Mouse (Mus musculus): ENCODE measurements around the gene G430095P16Rik.

Gene G430095P16Rik

DNA sequence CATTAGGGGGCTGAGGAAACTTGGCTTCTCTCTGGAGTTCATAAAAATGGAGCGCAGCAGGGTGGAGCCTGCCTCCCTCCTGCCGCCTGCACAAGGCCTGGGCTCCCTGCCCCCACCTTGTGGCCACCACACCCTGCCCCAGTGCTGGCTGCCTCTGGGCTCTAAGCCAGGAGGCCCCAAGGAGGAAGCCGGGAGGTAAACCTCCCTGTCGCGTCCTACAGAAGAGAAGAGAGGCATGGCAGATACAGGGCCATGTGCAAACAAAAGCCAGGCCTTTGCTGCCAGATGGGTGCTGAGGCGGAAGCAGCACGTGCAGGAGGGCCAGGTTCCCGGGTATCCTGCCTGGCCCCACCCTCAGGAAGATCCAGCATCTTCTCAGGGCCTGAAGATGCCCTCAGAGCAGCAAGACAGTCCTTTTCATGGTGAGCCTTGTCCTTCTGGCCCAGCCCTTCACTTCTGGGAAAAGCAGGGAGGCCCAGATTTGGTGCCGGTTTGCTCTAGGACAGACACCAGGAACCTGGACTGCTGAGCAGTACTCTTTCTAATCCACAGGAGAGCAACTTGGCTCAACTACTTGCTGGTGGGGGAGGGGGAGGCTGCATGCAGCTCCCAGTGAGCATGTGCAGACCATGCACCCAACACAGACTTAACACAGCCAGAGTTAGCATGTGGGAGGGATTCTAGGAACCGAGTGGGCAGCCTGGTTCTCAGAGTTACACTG is at the start of gene G430095P16Rik:
Gene G430095P16Rik, plus strand, starts transcription at position 158 of the 721 bp plus-strand sequence.
- DNase-seq (ENCODE audit: low spot score), result peak; percentile 78

DNA sequence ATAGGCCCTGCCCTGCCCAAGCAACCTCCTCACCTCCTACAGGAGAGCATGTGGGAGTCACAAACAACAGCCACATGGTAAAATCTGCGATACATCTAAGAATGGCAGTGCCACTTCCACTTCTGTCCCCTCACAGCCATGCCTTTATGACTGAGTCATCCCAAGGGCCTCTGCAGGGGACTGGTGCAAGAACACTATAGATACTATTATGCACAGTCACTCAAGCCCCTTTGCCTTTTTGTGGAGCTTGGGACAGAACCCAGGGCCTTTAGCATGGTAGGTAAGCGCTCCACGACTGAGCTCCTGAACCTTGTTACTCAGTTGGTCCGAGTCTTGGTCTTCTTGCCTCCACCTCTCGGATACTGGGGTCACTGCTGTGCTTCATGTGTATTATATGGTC is 45.5 kb upstream of the G430095P16Rik start:
- no peak for DNase-seq (ENCODE audit: low spot score)

DNA sequence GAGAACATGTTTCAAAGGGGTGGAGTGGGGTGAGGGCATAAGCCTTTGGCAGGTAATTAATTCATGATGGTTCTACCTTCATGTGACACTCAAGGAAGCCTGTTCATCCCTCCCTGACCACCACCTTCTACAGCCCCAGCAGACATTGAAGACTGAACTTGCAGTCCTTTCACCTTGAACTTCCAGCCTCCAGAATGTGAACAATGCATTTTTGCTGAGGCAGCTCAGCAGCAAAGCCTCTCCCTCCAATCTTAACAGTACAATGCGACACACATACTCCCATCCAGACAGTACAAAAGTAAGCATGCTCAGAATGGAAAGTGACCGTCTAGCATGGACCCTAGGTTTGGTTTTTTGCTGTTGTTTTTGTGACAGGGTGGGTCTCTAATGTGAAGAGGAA is 41.3 kb upstream of the G430095P16Rik start:
- no peak for DNase-seq (ENCODE audit: low spot score)

DNA sequence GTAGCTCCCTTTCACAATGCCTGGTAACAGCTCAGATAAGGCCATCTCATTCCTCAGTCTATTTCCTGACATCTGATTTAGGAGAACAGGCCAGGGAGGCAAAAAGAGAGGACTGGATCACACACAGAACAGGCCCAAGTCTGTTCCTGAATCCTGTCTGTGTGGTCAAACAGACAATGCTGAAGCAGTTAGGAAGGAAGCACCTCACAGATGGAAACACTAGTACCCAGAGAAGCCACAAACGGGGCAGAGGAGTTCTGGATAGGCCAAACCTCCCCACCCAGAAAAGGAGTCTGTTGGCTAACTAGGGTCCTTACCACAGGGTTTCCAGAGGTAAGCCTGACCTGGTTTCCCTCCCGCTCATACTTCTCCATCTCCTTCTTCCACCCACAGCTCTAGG is 40.5 kb upstream of the G430095P16Rik start:
- DNase-seq (ENCODE audit: low spot score), result no peak

DNA sequence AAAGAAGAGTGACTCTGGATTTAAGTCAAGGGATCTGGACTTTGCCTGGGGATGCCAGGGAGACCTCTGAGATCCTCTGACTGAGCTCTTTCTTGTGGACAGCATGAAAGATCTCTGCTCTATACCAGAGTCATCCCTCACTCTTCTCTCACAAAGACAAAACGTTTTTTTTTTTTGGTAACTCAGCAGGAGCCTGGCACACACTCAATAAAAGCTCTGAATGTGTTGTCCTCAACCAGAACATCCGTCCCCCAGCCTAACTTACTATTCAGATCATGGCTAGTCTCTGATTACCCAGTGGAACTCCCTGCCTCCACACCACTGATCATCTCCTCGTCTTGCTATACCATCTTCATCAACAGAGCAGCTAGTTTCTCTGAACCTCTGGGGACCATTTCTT is 38.3 kb upstream of the G430095P16Rik start:
- no peak for DNase-seq (ENCODE audit: low spot score)

DNA sequence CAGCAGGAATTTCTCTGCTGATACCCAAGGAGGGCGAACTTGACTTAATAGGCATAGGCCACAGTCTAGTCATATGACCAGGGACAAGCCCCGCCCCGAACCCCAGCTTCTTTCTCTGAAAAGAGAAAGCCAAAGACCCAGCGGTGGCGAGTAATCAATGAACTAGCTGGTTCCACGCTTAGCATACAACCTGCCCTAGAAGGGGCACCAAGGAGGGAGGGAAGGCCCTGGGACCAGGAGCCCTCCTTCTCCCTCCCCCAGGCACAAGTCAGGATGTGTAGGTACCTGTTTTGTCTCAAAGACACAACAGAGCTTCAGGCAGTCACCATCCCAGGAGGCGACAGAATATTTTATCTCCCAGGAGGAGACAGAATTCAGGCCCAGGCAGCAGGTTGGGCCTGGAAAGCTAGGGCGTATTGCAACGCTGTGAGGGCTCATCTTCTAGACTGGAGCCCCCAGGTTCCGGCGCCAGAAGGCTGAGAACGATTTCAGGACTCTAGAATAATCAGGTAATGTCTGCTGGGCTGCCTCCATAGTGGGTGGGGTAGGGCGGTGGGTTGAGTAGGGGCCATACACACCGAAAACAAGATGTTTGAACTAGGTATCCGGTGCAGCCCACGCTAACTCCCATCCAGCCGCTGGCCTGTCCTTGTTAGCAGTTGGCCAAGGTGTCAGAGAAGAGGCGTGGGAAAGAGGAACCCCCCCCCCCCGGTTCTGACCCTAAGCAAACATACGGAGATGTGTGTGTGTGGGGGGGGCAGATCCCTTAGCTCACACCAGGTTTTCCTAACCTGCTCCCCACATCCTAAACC is 36.4 kb upstream of the G430095P16Rik start, which contains the start of gene Trmt1:
Gene Trmt1, plus strand, starts transcription at position 117 of the 812 bp plus-strand sequence.
- no peak for DNase-seq (ENCODE audit: low spot score)

DNA sequence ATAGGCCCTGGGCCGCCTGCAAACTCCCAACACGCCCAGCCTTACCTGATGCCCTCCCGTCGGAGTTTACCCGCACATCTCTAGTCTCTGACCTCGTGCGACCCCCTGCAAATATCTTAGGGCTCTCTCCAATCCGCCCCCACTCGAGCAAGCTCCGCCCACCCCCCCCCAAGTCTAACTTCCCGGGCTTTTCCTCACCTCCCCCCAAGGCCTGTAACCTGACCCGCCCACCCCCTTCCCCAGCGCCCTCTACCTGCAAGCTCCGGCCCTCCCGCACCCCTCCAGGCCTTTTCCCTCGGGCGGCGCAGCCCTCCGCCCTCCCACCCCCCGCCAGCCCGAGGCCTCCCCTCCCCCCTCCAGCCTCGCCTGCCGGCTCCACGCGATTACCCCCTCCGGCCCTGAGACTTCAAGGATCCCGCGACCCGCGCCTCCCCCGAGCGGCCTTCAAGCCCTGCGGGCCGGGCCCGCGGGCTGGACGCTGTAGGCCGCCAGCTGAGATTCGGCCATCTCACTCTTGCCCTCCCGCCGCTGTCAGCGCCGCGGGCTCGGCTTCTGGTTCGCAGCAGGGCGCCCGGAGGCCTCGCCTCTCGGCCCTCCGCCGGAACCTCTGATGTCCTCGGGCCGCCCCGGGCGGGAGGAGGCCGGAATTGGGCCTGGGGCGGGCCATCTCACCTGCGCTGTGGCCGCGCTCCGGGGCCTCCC is 35.7 kb upstream of the G430095P16Rik start:
- DNase-seq (ENCODE audit: low spot score), result peak; percentile 72

DNA sequence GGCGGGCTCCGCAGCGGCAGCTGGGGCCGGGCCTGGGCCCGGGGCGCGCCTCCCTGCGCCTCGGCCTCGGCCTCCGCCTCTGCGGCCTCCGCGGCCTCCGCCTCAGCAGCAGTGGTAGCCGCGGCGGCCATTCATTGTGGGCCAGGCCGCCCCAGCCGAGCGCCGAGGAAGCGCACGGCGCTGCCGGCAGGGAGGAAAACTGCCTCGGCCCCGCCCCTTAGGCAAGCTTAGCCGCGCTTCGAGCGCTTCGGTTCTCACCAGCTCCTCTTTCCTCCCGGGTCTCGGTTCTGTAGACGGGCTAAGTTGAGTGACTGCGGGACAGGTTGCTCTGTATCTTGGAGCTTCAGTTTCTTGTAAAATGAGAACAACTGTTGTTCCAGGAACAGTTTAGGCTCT is 35.1 kb upstream of the G430095P16Rik start, which contains the start of gene Nacc1:
Gene Nacc1, minus strand, starts transcription at position 158 of the 396 bp plus-strand sequence.
- DNase-seq (ENCODE audit: low spot score), result peak; percentile 90

DNA sequence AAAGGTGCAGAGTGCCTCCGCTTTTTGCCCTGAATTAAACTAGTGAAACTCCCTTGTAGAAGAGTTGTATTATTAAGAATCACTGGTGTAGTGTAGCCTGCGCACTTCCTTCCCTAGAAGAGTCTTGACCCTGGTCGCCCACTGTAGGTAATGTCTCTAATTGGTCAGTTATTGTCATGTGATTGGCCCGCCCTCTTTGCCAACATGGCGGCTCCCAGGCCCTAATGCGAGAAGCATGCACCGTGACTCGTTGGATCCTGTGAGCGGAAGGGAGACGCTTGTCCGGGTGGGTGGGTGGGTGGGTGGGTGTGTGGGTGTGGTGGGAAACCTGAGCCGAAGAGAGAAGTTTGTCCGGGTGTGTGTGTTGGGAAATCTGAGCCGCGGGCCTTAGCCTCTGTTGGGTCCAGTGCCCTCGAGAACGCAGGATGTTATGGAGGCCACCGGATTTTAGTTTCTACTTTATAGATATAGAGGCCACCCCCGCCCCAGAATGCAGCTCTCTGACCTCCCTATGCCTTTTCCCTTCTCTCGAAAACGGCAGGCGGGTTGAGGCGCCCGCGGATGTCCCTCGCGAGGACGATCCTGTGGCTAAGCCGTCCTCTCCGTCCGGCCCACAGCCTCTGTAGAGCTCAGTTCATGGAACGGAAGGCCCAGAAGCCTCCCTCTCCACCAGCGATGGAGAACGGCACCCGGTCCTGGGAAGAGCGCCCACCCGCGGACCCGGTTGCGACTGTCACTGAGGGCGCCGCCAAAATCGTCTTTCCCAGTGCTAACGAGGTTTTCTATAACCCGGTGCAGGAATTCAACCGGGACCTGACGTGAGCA is 33.5 kb upstream of the G430095P16Rik start:
- peak; percentile 81 for DNase-seq (ENCODE audit: low spot score)

DNA sequence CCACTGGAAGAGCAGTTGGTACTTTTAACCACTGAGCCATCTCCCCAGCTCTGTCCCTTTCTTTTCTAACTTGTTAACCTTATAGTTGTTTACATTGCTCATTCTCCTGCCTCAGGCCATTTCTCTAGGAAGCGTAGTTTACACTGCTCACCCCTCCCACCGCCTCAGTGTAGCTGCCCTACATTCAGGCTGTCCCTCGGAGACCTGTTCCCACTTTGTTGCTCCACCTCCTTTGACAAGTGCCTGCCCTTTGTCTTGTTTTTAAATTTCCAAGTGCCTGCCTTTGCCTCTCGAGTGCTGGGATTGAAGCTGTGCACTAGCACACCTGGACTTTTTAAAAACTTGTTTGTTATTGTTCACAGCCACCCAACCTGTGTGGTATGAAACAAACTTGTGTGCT is 29.5 kb upstream of the G430095P16Rik start:
- no peak for DNase-seq (ENCODE audit: low spot score)

DNA sequence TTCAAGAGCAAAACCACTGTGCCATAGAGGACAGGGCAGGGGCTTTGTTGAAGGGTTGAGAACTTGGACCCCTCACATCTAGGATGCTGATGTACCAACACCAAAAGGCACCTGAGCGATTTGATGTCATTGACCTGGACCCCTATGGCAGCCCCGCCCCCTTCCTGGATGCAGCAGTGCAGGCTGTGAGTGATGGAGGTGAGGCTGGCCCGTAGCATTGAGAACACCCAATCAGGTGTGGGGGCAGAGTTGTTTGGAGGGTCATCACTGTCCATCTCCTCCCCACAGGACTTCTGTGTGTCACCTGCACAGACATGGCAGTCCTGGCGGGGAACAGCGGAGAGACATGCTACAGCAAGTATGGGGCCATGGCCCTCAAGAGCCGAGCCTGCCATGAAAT is 27.7 kb upstream of the G430095P16Rik start:
- no peak for DNase-seq (ENCODE audit: low spot score)

DNA sequence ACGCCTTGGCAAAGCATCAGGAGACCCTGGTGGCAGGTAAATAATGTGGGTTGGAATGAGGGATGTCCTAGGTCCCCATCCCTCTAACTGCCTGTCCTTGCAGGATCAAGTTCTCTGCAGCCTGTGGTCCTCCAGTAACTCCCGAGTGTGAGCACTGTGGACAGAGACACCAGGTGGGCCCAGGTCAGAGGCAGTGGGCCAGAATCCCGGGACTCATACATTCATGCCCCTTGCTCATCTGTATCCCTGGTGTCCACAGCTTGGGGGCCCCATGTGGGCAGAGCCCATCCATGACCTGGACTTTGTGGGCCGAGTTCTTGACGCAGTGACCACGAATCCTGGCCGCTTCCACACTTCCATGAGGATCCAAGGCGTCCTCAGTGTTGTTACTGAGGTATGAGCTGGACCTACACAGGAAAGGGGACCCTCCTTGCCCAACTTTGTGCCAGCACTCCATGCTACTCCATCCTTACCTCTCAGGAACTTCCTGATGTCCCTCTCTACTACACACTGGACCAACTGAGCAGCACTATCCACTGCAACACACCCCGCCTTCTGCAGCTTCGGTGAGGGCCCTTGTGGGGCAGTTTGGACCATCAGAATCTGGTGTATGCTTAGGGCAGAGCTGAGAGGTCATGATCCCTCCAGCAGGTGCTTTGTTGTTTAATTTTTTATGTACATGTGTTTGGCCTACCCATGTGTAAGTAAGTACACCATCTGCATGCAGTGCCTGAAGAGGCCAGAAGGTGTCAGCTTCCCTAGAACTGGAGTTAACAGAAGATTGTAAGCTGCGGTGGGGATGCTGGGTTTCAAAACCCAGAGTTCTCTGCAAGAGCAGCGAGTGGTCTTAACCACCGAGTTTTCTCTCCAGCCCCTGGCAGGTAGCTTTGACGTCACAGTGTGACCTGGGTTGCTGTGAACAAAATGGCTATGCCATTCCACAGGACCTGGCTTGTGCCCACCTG is 25.4 kb upstream of the G430095P16Rik start:
- no peak for DNase-seq (ENCODE audit: low spot score)

DNA sequence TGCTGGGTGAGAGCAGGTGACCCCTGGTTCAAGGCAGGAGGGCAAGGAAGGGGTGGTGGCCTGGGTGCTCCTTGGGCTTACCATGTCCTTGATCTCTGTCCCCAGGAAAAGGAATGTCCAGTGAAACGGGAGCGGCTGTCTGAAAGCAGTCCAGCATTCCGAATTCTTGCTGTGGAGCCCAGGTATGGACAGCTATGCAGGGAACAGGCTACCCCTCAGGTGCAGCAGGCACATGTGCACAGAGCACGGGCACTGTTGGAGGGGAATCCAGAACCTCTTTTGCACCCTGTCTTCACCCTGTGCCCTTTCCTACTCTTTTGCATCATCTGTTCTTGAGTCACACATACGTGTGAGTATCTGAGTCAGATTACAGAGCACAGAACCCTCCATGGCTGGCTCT is 24.5 kb upstream of the G430095P16Rik start:
- DNase-seq (ENCODE audit: low spot score), result no peak

DNA sequence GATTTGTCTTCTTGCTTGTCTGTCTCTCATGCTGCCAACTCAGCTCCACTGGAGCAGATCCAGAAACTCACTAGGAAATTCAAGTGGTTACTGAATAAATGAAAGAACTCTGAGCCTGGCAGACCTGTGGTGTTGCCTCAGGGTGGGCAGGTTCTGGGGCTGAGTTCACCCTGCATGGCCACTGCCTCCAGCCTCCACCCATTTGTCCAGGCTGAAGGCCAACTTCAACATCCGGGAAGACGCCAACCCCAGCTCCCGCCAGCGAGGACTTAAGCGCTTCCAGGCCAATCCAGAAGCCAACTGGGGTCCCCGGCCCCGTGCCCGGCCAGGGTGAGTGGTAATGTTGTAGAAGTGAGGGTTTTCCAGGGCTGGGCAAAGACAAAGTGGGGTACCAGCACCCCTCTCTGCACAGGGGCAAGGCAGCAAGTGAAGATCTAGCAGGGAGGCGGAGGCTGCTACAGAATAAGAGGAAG is 23.8 kb upstream of the G430095P16Rik start:
- DNase-seq (ENCODE audit: low spot score), result peak; percentile 56

DNA sequence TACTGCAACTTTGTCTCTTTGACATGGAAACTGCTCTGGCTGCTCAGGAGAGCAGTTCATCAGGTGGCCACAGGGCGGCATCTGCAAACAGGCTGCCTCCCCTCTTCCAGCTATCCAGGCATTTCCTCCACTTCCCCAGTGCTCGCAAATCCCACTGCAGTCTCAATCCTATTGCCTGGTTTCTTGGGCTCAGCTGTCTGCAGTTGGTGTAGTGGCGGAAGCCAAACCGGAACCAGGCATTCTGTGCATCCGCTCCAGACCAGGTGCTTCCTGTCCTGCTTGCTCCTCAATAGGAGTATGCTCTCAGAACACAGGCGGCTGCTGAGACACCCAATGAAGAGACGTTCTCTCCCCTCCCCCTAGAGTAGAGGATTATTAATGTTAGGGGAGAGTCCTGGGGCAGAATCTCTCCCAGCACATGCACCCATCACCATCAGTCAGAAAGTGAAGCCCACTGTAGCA is 22.9 kb upstream of the G430095P16Rik start:
- DNase-seq (ENCODE audit: low spot score), result peak; percentile 61

DNA sequence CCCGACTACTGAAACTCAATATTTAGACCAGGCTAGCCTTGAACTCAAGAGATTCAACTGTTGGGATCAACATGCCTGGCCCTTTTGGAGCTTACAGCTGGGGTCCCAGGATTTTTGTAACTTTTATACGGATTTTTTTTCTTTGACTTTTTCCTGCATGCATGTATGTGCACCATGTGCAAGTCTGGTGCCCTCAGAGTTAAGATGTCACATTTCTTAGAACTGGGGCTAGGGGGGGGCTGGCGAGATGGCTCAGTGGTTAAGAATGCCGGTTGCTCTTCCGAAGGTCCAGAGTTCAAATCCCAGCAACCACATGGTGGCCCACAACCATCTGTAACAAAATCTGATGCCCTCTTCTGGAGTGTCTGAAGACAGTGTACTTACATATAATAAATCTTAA is 22.3 kb upstream of the G430095P16Rik start:
- no peak for DNase-seq (ENCODE audit: low spot score)

DNA sequence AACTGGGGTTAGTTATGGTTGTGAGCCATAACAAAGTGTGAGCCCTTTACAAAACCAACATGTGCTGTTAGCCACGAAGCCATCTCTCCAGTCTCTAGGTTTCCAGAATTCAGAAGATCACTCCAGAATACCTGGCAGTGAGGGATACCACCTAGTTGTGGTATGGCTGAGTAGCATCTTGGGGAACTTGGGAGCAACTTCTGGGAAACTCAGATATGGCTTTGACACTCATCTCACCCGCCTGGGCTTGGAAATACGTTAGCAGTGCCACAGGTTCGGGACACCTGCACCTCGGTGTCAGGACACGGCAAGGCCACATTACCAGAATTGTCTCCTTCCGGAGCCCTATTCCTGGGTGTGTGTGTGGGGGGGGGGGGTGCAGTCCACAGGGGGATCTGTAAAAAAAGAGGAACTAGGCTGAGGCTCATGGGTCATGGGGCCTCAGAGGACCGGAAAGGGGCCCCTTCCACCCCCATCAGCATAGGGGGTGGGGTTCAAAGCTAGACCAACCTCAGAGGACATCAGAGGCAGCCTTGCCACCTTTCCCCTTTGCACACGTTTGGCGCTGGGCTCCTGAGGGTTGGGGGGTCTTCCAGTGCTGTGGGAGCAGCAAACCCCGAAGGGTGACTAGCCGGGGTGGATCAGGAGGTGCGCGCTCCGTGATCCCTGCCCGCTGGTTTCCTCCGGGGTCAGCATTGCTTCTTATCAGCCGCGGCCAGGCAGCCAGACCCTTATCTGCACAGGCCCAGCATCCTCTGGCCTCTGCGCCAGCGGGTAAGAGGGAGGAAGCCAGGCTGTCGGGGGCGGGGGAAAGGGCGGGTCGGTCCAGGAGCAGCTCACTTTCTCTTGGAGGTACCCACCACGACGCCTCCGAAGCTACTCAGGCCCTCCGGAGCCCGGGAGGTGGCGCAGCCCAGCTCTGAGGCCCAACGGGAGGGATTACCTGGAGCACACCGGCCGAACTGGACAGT is 21.6 kb upstream of the G430095P16Rik start, which contains the start of gene Lyl1:
Gene Lyl1, plus strand, starts transcription at position 517 of the 971 bp plus-strand sequence.
- peak; percentile 46 for DNase-seq (ENCODE audit: low spot score)

DNA sequence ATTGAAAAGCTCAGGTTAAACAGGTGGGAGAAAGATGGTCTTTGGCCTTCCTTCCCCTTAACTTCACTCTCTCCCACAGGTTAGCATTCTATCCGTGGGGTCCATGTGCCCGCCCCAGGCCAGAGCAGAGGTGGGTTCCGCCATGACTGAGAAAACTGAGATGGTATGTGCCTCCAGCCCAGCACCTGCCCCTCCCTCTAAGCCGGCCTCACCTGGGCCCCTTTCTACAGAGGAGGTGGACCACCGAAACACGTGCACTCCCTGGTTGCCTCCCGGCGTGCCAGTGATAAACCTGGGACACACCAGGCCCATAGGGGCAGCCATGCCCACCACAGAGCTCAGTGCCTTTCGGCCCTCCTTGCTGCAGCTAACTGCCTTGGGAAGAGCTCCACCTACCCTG is 20.2 kb upstream of the G430095P16Rik start:
- no peak for DNase-seq (ENCODE audit: low spot score)

DNA sequence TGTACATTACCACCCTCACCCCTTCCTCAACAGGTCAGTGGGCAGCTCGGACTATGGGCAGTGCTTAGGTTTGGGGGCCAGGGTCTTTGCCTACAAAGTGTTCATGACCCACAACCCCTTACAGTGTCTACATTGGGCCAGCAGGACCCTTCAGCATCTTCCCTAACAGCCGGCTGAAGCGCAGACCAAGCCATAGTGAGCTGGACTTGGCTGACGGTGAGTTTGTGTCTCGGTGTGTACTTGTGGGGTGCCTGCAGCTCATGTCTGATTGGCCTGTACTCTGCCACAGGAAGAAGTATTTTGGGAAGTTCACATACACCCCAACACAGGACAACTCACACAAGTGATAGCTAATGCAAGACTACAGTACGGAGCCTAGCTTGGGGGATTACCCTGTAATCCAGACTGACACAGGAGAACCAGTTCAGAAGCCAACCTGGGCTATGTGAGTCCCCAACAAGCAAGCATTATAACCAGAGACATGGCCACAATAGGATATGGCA is 19.8 kb upstream of the G430095P16Rik start:
- no peak for DNase-seq (ENCODE audit: low spot score)

Measured in ovary, postnatal 36 days (tissue).